Mouse (Mus musculus) testis, adult 2 months (tissue): ENCODE results near the gene Klrb1f.

Source experiments
- CTCF ChIP-seq: fragments of 200-500 bp; IDR thresholded peaks from 2 replicates; pipeline ENCODE4 v1.5.1; 2012; ENCODE audit warnings: low read depth, mild to moderate bottlenecking, inconsistent platforms, low read length, moderate library complexity; ENCODE audit not compliant: control insufficient read depth, insufficient read depth, insufficient replicate concordance
- POLR2A ChIP-seq: fragments of 200-500 bp; IDR thresholded peaks from 2 replicates; pipeline ENCODE4 v1.6.1; 2012; ENCODE audit warnings: low read depth, mild to moderate bottlenecking, inconsistent platforms, low read length, moderate library complexity; ENCODE audit not compliant: control insufficient read depth

DNA sequence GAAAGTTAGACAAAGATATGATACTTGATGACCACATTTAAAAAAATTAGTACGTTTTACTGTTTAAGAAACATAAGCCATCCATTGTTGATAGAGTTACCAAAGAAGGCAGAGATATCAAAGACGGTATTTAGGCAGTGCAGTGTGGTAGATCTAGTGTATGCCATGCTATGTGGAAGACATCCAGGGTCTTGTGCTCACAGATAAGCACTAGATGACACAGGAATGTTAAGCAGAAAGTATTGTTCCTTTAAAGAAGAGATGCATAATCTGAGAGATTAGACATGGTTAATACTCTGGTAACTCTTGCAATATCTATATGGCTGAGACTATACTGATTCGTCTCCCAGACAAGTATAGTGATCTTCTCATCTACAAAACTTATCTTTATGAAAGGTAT, 5.4 kb downstream of the Klrb1f start:
- TF ChIP-seq CTCF, result no peak
- TF ChIP-seq POLR2A, result no peak
